Mouse (Mus musculus) cerebellum, adult (tissue): ENCODE measurements at regions not wholly inside any gene's neighbourhood (a gene's known extent, or its start where the extent isn't known, plus 50 kb on each side); places are given as distances from the start of the nearest gene placed in this dataset.

Experiments used
- ATAC-seq: cut with Nextera tagmentation; 2 replicates; pipeline ENCODE4 v1.9.2; 2017; ENCODE audit warnings: mild to moderate bottlenecking, moderate library complexity, mixed read lengths; ENCODE audit not compliant: insufficient number of reproducible peaks, low FRiP score, low TSS enrichment

- no peak for ATAC-seq
These were observed 156.2 kb upstream of the Gli2 start for GRCm38 (mm10) chr1:119209607-119210007.

- ATAC-seq: no peak
These were observed 149.0 kb upstream of the Gli2 start for GRCm38 (mm10) chr1:119202456-119202855.

GRCm38 (mm10) chr1:119197415-119197700 lies 143.9 kb upstream of the Gli2 start:
- no peak for ATAC-seq

GRCm38 (mm10) chr1:119196674-119197414 lies 143.4 kb upstream of the Gli2 start:
- no peak for ATAC-seq

- no peak for ATAC-seq
These were observed 141.1 kb upstream of the Gli2 start for GRCm38 (mm10) chr1:119194533-119194932.

- ATAC-seq: no peak
These were observed 137.8 kb upstream of the Gli2 start for GRCm38 (mm10) chr1:119191177-119191576.

- 0 out of 2 replicates have a peak, but pooled peaks have one; percentile 41 for ATAC-seq
These were observed 136.1 kb upstream of the Gli2 start for GRCm38 (mm10) chr1:119189461-119190066.

GRCm38 (mm10) chr1:119187301-119187700 lies 133.9 kb upstream of the Gli2 start:
- ATAC-seq: no peak

- ATAC-seq: no peak
These were observed 133.4 kb upstream of the Gli2 start for GRCm38 (mm10) chr1:119186856-119187255.

- no peak for ATAC-seq
These were observed 130.3 kb upstream of the Gli2 start for GRCm38 (mm10) chr1:119183558-119184270.

GRCm38 (mm10) chr1:119173030-119173756 lies 119.8 kb upstream of the Gli2 start:
- ATAC-seq: peak; percentile 22; the same call in 1 of the 2 replicates

GRCm38 (mm10) chr1:119167443-119167842 lies 114.0 kb upstream of the Gli2 start:
- ATAC-seq: no peak

GRCm38 (mm10) chr1:119166286-119166685 lies 112.9 kb upstream of the Gli2 start:
- ATAC-seq: no peak

GRCm38 (mm10) chr1:119164811-119165210 lies 111.4 kb upstream of the Gli2 start:
- ATAC-seq: no peak

- no peak for ATAC-seq
These were observed 110.4 kb upstream of the Gli2 start for GRCm38 (mm10) chr1:119163846-119164245.

- no peak for ATAC-seq
These were observed 109.8 kb upstream of the Gli2 start for GRCm38 (mm10) chr1:119163114-119163740.

- no peak for ATAC-seq
These were observed 108.3 kb upstream of the Gli2 start for GRCm38 (mm10) chr1:119161751-119162150.

GRCm38 (mm10) chr1:119160354-119160753 lies 106.9 kb upstream of the Gli2 start:
- ATAC-seq: no peak

GRCm38 (mm10) chr1:119157171-119157700 lies 103.8 kb upstream of the Gli2 start:
- no peak for ATAC-seq

- no peak for ATAC-seq
These were observed 100.2 kb upstream of the Gli2 start for GRCm38 (mm10) chr1:119153619-119154018.
